Mouse (Mus musculus) ovary, postnatal 36 days (tissue): ENCODE data around the gene Igfbp4.

ENCODE experiments used
- DNase-seq: peaks from one replicate; pipeline ENCODE4 v3.0.0; 2022; ENCODE audit warnings: low spot score, mixed read lengths

Igfbp4 gene

DNA sequence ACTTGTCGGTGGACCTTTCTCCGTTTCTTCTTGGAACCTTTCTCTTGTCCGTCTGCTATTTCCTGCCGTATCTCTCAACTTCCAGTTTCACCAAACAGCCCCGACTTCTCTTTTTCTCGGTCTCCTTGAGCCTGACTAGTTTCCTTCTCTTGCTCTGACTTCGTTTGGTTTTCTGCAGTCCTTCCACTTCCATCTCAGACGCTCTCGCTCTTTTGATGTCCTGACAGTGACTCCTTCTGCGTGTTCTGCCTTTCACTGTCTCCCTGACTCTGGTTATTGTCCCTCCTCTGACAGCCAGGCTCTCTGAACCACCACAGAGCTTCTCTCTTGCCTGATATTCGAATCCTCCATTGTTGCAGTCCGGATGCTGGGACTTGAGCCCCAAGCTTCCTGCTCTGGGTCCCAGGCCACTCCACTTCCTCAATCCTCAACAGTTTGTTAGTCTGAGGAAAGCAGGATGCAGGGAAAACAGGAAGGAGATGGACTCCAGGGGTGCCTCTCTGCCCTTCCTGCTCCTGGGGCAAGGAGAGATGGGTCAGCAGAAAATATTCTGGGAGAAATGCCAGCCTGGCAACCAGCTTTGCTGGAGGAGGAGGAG is 1.9 kb downstream of the Igfbp4 start:
- no peak for DNase-seq

DNA sequence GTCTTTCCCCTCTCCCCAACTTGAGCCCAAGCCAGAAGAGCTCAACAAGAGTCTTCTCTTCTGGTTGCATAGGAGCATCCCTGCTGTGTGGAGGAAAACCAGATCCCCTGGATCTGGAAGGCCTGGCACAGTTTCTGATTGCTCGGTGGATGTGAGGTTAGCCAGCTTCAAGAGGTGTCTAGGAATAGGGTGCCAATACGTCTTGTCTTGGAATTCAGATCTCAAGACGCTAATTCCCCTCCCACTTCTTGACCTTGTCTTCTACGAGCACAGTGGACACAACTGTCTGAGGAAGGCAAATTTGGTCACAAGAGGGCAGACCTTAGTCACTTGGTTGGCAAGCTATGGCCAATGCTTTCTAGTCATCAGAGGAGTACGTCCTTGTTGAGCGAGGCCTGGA is 2.6 kb downstream of the Igfbp4 start:
- DNase-seq: no peak

DNA sequence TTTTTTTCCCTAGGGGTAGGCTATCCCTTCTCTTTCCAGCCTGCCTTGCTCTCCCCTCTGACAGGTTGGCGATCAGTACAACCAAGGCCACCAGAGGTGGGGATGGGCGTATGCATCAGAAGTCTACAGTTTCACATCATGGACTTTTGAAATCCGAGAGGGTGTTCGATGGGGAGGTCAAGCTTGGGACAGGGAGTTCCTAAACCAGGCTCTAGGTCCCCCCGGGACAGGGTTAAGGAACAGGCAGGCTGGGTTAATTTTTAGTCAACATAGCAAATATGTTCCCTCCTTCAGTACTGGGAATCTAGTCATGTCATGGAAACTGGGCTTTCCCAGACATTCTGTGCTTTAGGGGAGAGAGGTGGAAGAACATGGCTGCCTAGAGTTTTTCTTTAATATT is 3.3 kb downstream of the Igfbp4 start:
- DNase-seq: no peak

DNA sequence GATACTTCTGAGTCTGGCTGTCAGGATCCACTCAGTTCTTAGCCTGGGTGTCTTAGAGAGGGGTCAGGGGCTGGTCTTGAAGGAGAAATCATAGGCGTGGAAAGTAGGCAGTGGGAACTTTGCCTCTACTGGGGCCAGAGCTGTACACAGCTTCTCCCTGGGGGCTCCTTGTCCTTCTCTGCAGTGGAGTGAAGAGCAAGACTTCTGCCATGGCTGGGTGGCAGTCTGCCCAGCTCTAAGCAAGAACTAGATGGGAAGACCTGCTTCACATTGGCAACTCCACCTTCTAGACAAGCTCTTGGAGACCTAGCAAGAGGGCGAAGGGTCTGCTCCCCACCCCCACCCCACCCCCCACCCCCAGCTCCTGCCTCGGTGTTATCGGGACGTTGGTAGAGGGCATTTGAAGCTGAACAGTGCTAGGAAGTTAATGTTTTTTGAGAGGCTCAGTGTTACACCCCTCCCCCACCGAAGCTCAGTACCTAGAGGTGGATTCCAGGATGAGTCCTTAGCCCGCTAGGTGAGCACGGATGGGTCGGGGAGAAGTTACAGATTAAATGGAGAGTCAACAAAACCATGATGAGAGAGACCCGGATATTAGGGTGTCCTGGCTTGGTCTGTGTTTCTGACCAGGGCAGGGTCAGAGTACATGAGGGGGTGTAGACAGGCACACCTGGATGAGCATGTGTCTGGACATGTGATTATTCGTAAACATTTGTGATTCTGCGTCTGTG is 4.3 kb downstream of the Igfbp4 start:
- DNase-seq: no peak

GRCm38 (mm10) chr11:99047120-99047519 is 6.1 kb downstream of the Igfbp4 start:
- peak; percentile 61 for DNase-seq

GRCm38 (mm10) chr11:99047643-99048042 is 6.6 kb downstream of the Igfbp4 start:
- DNase-seq: no peak

DNA sequence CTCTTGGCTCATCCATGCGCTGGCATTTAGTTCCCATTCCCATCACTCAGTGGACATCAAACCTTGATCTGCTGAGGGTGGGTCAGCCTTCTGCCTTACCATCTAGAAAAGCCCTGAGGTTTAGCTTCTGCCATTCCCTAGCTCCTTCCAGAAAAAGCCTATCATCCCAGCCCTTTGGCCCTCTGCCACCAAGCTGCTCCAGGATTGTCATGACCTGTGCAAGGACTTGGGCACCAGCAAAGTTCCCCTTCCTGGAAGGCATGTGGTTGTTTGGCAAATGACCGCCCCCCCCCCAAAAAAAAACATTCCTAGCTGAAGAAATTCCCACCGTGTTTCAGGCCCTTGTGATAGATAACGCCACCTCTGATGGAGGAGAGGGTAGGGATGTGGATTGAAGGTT is 14.1 kb downstream of the Igfbp4 start:
- DNase-seq: peak; percentile 59

DNA sequence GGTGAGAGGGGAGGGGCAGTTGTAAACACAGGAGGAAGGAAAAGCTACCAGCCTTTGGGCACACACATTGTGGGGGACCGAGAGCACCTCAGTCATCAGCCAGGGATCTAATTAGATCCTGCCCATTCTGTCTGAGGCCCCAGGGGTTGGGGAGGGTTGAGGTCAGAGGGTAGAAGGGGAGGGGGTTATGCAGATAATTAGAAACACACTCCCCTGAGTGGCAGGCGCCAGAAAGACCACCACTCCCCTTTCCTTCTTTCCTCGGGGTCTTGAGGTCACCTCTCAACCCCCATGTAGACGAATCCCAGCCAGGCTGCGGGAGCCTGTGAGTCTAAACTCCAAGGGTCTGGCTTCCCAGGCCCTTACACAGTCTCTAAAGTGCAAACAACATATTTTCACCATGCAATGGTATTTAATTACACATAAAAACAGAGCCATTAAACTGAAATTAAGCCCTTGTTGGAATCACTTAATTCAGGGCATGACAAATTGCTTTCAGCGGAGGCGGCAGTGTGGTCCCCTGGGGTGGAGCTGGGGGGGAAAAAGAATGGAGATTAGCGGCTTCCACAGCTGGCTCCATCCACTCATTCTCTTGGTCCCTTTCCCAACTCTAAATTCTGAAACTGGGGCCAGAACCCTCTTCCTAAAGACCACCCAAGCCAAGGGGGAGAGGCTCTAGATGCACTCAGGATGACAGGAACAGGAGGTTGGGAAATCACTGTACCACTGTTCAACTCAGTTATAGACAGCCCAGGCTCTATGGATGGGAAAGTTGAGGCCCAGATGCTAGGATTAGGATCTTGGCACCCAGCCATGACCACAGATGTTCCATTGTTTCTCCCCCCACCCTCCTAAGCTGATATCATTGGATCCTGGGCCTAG is 14.8 kb downstream of the Igfbp4 start:
- DNase-seq: no peak

DNA sequence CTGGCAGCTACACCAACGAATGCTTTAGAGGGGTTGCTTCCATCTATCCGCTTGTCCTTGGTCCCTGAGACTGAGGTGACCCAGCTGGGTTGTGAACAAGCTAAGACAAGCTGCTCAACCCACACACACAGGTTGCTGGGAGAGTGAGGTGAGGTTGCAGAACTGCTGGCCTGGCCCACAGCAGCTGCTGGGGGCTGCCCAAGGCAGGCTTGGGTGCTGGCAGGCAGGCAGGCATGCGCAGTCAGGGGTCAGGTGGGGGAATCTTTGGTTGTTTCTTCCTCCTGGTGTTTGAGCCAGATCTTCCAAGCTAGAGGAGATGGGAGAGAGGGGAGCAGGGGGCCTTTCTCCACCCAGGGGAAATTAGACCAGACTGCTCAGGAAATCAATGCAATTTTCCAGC is 19.4 kb downstream of the Igfbp4 start:
- DNase-seq: peak; percentile 69

GRCm38 (mm10) chr11:99062661-99063060 is 21.6 kb downstream of the Igfbp4 start:
- no peak for DNase-seq

GRCm38 (mm10) chr11:99063406-99064131 is 22.5 kb downstream of the Igfbp4 start:
- DNase-seq: no peak

DNA sequence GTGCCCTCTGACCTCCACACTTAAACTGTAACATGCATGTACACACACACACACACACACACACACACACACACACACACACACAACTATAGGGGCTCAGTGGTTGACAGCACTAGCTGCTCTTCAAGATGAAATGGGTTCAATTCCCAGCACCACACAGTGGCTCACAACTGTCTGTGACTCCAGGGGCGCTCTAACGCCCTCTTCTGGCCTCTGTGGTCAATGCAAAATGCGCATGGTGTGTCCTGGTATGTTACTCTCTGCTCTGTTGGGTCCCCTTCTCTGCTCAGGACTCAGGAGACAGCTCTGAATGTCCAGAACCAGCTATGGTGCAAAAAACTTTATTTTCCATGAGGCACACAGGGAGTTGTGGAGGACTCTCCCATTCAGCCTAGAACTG is 24.3 kb downstream of the Igfbp4 start:
- DNase-seq: no peak

GRCm38 (mm10) chr11:99065979-99066378 is 24.9 kb downstream of the Igfbp4 start:
- DNase-seq: peak; percentile 66

DNA sequence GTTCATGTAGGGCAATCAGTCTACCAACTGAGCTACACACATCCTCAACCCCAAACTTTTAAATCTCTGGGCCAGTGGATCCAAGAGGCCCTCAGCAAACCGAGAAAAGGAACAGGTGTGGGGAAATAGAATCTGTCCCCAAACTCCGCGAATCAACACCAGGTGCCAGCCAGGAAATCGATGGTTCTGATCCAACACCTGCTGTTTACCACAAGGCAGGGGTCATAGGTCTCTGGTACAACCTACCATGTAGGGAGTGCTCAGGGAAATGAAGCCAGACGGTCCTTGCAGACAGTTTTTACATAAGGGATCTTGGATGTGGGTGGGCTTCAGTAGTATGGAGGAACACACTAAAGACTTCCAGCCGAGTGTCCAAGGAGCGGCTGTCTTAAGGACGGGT is 26.5 kb downstream of the Igfbp4 start:
- DNase-seq: no peak

GRCm38 (mm10) chr11:99068455-99068854 is 27.4 kb downstream of the Igfbp4 start:
- DNase-seq: no peak

- no peak for DNase-seq
These were observed 30.8 kb downstream of the Igfbp4 start for GRCm38 (mm10) chr11:99071866-99072265.

GRCm38 (mm10) chr11:99073781-99074180 is 32.7 kb downstream of the Igfbp4 start:
- DNase-seq: no peak

- no peak for DNase-seq
These were observed 35.8 kb downstream of the Igfbp4 start for GRCm38 (mm10) chr11:99076744-99077319.

DNA sequence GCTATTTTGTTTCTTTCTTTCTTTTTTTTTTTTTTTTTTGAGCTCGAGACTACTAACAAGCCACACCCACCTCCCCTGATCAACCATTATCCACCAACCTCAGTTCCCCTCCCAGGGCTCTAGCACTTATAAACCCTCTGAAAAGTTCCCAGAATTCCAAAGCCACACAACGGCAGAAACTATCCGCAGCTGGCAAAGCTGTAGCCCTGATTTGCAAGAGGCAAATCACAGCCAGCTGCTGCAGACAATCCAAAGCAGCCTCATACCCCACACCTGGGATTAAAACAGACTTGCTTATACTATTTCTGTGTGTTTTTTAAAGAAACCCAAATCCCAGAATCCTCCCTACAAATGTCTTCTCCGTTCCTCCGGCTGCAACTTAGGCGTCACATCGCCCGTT is 36.8 kb downstream of the Igfbp4 start:
- DNase-seq: no peak

- no peak for DNase-seq
These were observed 40.0 kb downstream of the Igfbp4 start for GRCm38 (mm10) chr11:99080902-99081543.

DNA sequence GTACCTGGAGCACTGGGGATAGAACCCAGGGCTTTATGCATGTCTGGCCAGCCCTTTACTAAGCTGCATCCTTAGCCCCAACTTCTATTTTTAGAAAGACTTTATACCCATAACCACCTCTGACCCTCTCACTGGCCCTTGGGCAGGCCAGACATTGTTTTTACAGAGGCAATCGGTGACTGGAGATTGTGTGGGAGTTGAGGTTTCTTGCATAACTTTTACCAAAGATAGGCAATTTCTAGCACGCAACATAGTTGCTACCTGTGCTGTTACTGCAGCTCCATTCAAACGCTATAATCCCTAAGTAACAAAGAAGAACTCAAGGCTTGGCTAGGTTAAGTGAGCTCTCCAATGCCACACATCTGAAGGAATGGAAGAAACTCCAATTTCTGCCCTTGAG is 40.5 kb downstream of the Igfbp4 start:
- DNase-seq: no peak
